Mouse (Mus musculus): ENCODE results near the gene Nubp1. TPM values are rescaled to one million over a fixed set of nuclear protein-coding genes. Genes with fewer than 3 reads are reported as not detected.

The Nubp1 gene
- polyA plus RNA-seq, 1 experiment from 2014 or later = 41.6 TPM

- Histone ChIP-seq H3K4me2 (no peak overlapping the region), H3K9ac (no peak overlapping the region), H3K9me3 (replicated peaks) (peaks cover 4% of the 10 kb centered on the region; the same call in 1 of the 2 replicates), H3K4me3 (no peak overlapping the region), H3K27me3 (replicated peaks) (no peaks in the 10 kb centered on the region), H3K36me3 (peaks cover 92% of the 10 kb centered on the region), H3K4me1 (replicated peaks) (peaks cover 3% of the 10 kb centered on the region; the same call in 1 of the 2 replicates), H3K27ac (ENCODE audit: poor library complexity, severe bottlenecking) (no peak overlapping the region)
- WGBS = 91% methylated on average over 9 of the region's 9 CpGs
- no peak for ATAC-seq (ENCODE audit: insufficient number of reproducible peaks, low FRiP score)
These were observed 6.0 kb downstream of the Nubp1 start for GRCm38 (mm10) chr16:10417723-10418259.

GRCm38 (mm10) chr16:10420447-10421054, 8.8 kb downstream of the Nubp1 start:
- H3K27ac ChIP-seq (ENCODE audit: poor library complexity, severe bottlenecking) = no peak overlapping the region
- no peak overlapping the region for H3K4me2 ChIP-seq
- peaks cover 96% of the 10 kb centered on the region for H3K36me3 ChIP-seq
- no peak overlapping the region for H3K4me3 ChIP-seq
- peaks cover 4% of the 10 kb centered on the region; the same call in 1 of the 2 replicates for H3K9me3 ChIP-seq (replicated peaks)
- H3K9ac ChIP-seq = no peak overlapping the region
- H3K27me3 ChIP-seq (replicated peaks) = no peaks in the 10 kb centered on the region
- no peak for ATAC-seq (ENCODE audit: insufficient number of reproducible peaks, low FRiP score)
- WGBS = 93% methylated on average over 9 of the region's 9 CpGs
- no peaks in the 10 kb centered on the region for H3K4me1 ChIP-seq (replicated peaks)

GRCm38 (mm10) chr16:10431911-10432310, 20.2 kb downstream of the Nubp1 start:
- Histone ChIP-seq H3K4me3 (no peak overlapping the region), H3K4me1 (replicated peaks) (no peaks in the 10 kb centered on the region), H3K9ac (no peak overlapping the region), H3K4me2 (no peak overlapping the region), H3K27me3 (replicated peaks) (no peaks in the 10 kb centered on the region), H3K36me3 (no peaks in the 10 kb centered on the region), H3K9me3 (replicated peaks) (no peaks in the 10 kb centered on the region), H3K27ac (ENCODE audit: poor library complexity, severe bottlenecking) (no peak overlapping the region)
- WGBS = 69% methylated on average over 1 of the region's 1 CpGs
- no peak for ATAC-seq (ENCODE audit: insufficient number of reproducible peaks, low FRiP score)

- no peaks in the 10 kb centered on the region for H3K36me3 ChIP-seq
- WGBS = 76% methylated on average over 4 of the region's 4 CpGs
- no peak for ATAC-seq (ENCODE audit: insufficient number of reproducible peaks, low FRiP score)
- no peaks in the 10 kb centered on the region for H3K4me1 ChIP-seq (replicated peaks)
- H3K9me3 ChIP-seq (replicated peaks) = no peaks in the 10 kb centered on the region
- H3K9ac ChIP-seq = no peak overlapping the region
- H3K4me2 ChIP-seq = no peak overlapping the region
- H3K27me3 ChIP-seq (replicated peaks) = no peaks in the 10 kb centered on the region
- H3K27ac ChIP-seq (ENCODE audit: poor library complexity, severe bottlenecking) = no peak overlapping the region
- H3K4me3 ChIP-seq = no peak overlapping the region
These were observed 20.6 kb downstream of the Nubp1 start for GRCm38 (mm10) chr16:10432387-10432786.

DNA sequence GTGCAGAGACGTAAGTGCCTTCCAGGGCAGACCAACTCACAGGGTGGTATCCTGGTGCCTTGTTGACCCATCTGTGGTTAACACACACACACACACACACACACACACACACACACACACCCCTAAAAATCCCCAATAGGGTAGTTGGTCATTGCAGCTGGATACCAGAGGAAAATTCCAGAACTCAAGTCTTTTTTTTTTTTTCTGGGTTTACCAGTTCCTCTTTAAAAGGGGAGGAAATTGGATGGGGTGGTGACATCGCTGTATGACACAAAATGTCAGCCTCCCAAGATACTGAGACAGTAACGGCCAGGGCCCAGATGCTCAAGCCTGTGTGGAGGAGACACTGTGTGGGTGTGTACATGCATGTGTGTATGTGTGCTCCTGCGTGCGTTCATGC, 21.6 kb downstream of the Nubp1 start:
- no peaks in the 10 kb centered on the region for H3K27me3 ChIP-seq (replicated peaks)
- WGBS = 79% methylated on average over 5 of the region's 5 CpGs
- H3K4me1 ChIP-seq (replicated peaks) = no peaks in the 10 kb centered on the region
- H3K4me3 ChIP-seq = no peak overlapping the region
- no peak overlapping the region for H3K4me2 ChIP-seq
- ATAC-seq (ENCODE audit: insufficient number of reproducible peaks, low FRiP score) = no peak
- H3K9ac ChIP-seq = no peak overlapping the region
- H3K9me3 ChIP-seq (replicated peaks) = no peaks in the 10 kb centered on the region
- no peak overlapping the region for H3K27ac ChIP-seq (ENCODE audit: poor library complexity, severe bottlenecking)
- H3K36me3 ChIP-seq = no peaks in the 10 kb centered on the region

- ATAC-seq (ENCODE audit: insufficient number of reproducible peaks, low FRiP score) = no peak
- no peak overlapping the region for H3K27ac ChIP-seq (ENCODE audit: poor library complexity, severe bottlenecking)
- no peak overlapping the region for H3K4me2 ChIP-seq
- no peaks in the 10 kb centered on the region for H3K36me3 ChIP-seq
- no peaks in the 10 kb centered on the region for H3K4me1 ChIP-seq (replicated peaks)
- H3K4me3 ChIP-seq = no peak overlapping the region
- H3K9me3 ChIP-seq (replicated peaks) = no peaks in the 10 kb centered on the region
- H3K27me3 ChIP-seq (replicated peaks) = no peaks in the 10 kb centered on the region
- H3K9ac ChIP-seq = no peak overlapping the region
- 81% methylated on average over 6 of the region's 6 CpGs for WGBS
These were observed 24.4 kb downstream of the Nubp1 start for GRCm38 (mm10) chr16:10436166-10436565.

DNA sequence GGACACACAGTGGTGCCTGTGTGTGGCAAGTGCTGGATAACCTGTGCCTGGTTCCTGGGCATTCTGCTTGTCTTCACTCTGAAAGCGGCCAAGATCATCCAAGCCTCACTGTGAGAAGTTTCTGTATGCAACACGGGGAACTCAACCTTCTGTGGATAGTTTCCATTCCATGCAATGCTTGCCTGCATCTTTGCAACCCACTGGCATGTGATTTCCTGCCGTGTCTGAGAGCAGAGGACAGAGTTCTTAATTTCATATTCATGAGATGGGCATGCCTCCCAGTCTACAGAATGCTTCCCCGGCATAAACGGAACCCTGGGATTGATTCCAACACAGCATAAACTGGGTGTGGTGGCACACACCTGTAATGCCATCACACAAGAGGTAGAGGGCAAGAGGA, 26.3 kb downstream of the Nubp1 start:
- Histone ChIP-seq H3K27me3 (replicated peaks) (no peaks in the 10 kb centered on the region), H3K4me2 (no peak overlapping the region), H3K9me3 (replicated peaks) (no peaks in the 10 kb centered on the region), H3K4me3 (no peak overlapping the region), H3K27ac (ENCODE audit: poor library complexity, severe bottlenecking) (no peak overlapping the region), H3K9ac (no peak overlapping the region), H3K36me3 (no peaks in the 10 kb centered on the region), H3K4me1 (replicated peaks) (no peaks in the 10 kb centered on the region)
- no peak for ATAC-seq (ENCODE audit: insufficient number of reproducible peaks, low FRiP score)
- WGBS = 80% methylated on average over 5 of the region's 5 CpGs

- Histone ChIP-seq H3K27me3 (replicated peaks) (no peaks in the 10 kb centered on the region), H3K27ac (ENCODE audit: poor library complexity, severe bottlenecking) (no peak overlapping the region), H3K36me3 (no peaks in the 10 kb centered on the region), H3K4me2 (no peak overlapping the region), H3K9ac (no peak overlapping the region), H3K4me1 (replicated peaks) (peaks cover under 1% of the 10 kb centered on the region; the same call in 1 of the 2 replicates), H3K9me3 (replicated peaks) (no peaks in the 10 kb centered on the region), H3K4me3 (no peak overlapping the region)
- ATAC-seq (ENCODE audit: insufficient number of reproducible peaks, low FRiP score) = no peak
- WGBS = 83% methylated on average over 6 of the region's 6 CpGs
These were observed 29.6 kb downstream of the Nubp1 start for GRCm38 (mm10) chr16:10441328-10441727.

DNA sequence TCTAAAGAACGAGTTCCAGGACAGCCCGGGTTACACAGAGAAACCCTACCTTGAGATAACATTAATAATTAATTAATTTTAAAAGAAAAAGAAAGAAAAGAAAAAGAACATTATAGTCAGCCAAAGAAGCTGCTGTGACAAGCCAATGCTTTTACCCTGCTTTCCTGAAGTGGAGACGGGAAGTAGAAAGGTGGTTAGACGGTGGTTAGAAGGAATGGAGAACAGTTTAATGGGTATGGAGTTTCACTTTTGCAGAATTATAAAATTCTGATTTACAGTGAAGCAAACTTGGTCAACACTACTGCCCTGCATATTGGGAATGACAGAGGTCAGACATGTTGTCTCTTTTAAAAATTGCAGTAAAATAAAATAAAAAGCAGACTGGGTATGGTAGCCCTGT, 30.0 kb downstream of the Nubp1 start:
- peaks cover 5% of the 10 kb centered on the region; the same call in 1 of the 2 replicates for H3K4me1 ChIP-seq (replicated peaks)
- H3K4me2 ChIP-seq = no peak overlapping the region
- 80% methylated on average over 4 of the region's 4 CpGs for WGBS
- H3K9ac ChIP-seq = no peak overlapping the region
- no peaks in the 10 kb centered on the region for H3K9me3 ChIP-seq (replicated peaks)
- H3K36me3 ChIP-seq = no peaks in the 10 kb centered on the region
- no peak overlapping the region for H3K27ac ChIP-seq (ENCODE audit: poor library complexity, severe bottlenecking)
- no peak overlapping the region for H3K4me3 ChIP-seq
- H3K27me3 ChIP-seq (replicated peaks) = no peaks in the 10 kb centered on the region
- ATAC-seq (ENCODE audit: insufficient number of reproducible peaks, low FRiP score) = no peak

DNA sequence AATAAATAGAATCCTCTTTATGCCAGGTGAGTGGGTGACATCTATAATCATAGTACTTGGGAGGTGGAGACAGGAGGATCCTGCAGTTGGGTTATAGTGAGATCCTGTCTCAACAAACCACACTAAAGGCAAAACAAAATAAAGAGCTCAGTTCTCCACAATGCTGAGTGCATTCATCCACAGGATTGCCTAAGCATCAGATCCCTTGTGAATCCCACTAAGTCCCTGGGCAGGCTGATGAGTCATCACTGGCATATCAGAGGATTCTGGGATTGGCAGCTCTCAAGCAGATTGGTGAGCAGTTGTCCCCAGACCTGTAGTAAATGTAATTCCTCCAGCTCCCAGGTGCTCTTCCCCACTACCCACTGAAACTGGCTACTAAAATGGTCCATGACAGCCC, 32.0 kb downstream of the Nubp1 start:
- Histone ChIP-seq H3K4me3 (no peak overlapping the region), H3K4me1 (replicated peaks) (peaks cover 15% of the 10 kb centered on the region), H3K36me3 (no peaks in the 10 kb centered on the region), H3K9ac (no peak overlapping the region), H3K27ac (ENCODE audit: poor library complexity, severe bottlenecking) (no peak overlapping the region), H3K4me2 (no peak overlapping the region), H3K9me3 (replicated peaks) (no peaks in the 10 kb centered on the region), H3K27me3 (replicated peaks) (no peaks in the 10 kb centered on the region)
- ATAC-seq (ENCODE audit: insufficient number of reproducible peaks, low FRiP score) = no peak

GRCm38 (mm10) chr16:10446573-10447263, 35.0 kb downstream of the Nubp1 start:
- H3K36me3 ChIP-seq = no peaks in the 10 kb centered on the region
- H3K27me3 ChIP-seq (replicated peaks) = no peaks in the 10 kb centered on the region
- peaks cover 19% of the 10 kb centered on the region for H3K4me1 ChIP-seq (replicated peaks)
- 32% methylated on average over 13 of the region's 13 CpGs for WGBS
- peak overlapping the region; percentile 37 for H3K4me3 ChIP-seq
- peak overlapping the region; percentile 69 for H3K4me2 ChIP-seq
- no peaks in the 10 kb centered on the region for H3K9me3 ChIP-seq (replicated peaks)
- no peak overlapping the region for H3K27ac ChIP-seq (ENCODE audit: poor library complexity, severe bottlenecking)
- no peak for ATAC-seq (ENCODE audit: insufficient number of reproducible peaks, low FRiP score)
- H3K9ac ChIP-seq = peak overlapping the region; percentile 59
